In the genomic region with DNA sequence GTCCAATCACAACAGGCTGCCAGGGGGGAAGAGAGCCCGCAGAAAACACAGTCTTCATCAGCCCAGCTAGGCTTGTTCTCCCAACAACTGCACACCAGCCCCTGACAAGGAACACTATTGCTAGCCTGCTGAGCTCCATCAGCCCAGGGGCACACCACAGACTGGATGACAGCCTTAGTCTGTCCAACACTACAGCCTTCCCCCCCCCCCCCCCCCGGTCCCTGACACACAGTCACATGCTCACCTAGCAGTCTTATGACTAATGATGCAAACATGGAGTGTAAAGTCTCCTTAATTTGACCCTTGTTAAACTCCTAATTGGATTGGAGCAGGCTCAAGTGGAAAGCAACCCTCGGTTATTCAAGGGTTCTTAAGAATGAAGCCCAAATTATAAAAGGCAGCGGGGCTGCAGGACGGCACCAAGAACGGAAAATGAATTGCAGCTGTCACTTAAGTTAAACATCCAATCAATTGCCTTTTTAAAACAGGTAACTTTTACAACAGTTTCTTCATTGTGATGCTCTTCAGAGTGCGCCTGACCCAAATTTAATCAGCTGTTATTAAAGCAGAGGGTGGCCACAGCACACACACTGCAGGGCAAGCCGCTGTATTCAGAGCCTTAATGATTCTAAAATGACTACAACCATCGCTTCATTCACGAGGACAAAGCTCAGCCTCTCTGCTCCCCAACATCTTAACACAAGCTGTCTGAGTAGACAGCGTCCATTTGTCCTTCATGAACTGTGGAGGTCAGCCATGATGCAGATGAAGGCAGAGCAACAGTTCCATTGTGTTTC, we compare ENCODE assay signal across 11 mouse cellular contexts. TPM values are rescaled to one million over a fixed set of nuclear protein-coding genes. Genes with fewer than 3 reads are reported as not detected.
DNase-seq lines count a peak whose midpoint lies in the region; ATAC-seq and TF ChIP-seq lines count a peak whose summit lies in the region.
"Had no signal": no experiment of that assay in that cellular context is flagged by ENCODE, and none has a peak within 500 bp of the region (broad histone marks: within the 10 kb centered on the region; RNA-seq: fewer than 3 reads in every experiment).

No protein-coding gene starts in this region.

- DNase-seq in embryo, embryonic 10 days (ENCODE audit: low spot score): peak; percentile 47
- no peak for DNase-seq in embryo, embryonic 9.5 days (ENCODE audit: extremely low spot score)
- DNase-seq in thymus, postnatal 14 days: no peak
- no peak for DNase-seq in urinary bladder, adult 18-20 months (ENCODE audit: low spot score in 2 of 2)
- no peak for DNase-seq in gastrocnemius, adult 2 months
- DNase-seq: lung, adult 2 months had no signal

- 0 out of 2 replicates have a peak overlapping the region, but pooled peaks have one; percentile 1 for H3K4me2 ChIP-seq in embryonic facial prominence, embryonic 12.5 days (replicated peaks)
- H3K4me2 ChIP-seq in hindbrain, embryonic 15.5 days: peak overlapping the region; percentile 15; the same call in 1 of the 2 replicates
- no peak overlapping the region for H3K4me2 ChIP-seq in neural tube, embryonic 13.5 days
- H3K4me2 ChIP-seq: embryonic facial prominence, embryonic 13.5 days had no signal

- no peaks in the 10 kb centered on the region for H3K9me3 ChIP-seq in embryonic facial prominence, embryonic 12.5 days
- no peaks in the 10 kb centered on the region for H3K9me3 ChIP-seq in hindbrain, embryonic 15.5 days
- no peaks in the 10 kb centered on the region for H3K9me3 ChIP-seq in neural tube, embryonic 13.5 days
- H3K9me3 ChIP-seq: embryonic facial prominence, embryonic 13.5 days had no signal

- H3K4me3 ChIP-seq in embryonic facial prominence, embryonic 12.5 days: no peak overlapping the region
- no peak overlapping the region for H3K4me3 ChIP-seq in hindbrain, embryonic 15.5 days
- H3K4me3 ChIP-seq in neural tube, embryonic 13.5 days: no peak overlapping the region
- no peak overlapping the region for H3K4me3 ChIP-seq in gastrocnemius, adult 2 months
- H3K4me3 ChIP-seq: embryonic facial prominence, embryonic 13.5 days had no signal

- no peak overlapping the region for H3K9ac ChIP-seq in embryonic facial prominence, embryonic 12.5 days
- no peak overlapping the region for H3K9ac ChIP-seq in hindbrain, embryonic 15.5 days
- H3K9ac ChIP-seq in neural tube, embryonic 13.5 days: no peak overlapping the region; the same call in 1 of the 2 replicates
- H3K9ac ChIP-seq: embryonic facial prominence, embryonic 13.5 days had no signal

- intact Hi-C loops in gastrocnemius, adult 2 months (cut with DNase I): no loop called here

- TF ChIP-seq CTCF in gastrocnemius, adult 2 months (IDR thresholded peaks at IDR 0.05): no peak

- 0 out of 2 replicates have a peak overlapping the region, but pooled peaks have one; percentile 41 for H3K27ac ChIP-seq in embryonic facial prominence, embryonic 12.5 days
- peak overlapping the region; percentile 76 for H3K27ac ChIP-seq in hindbrain, embryonic 15.5 days (replicated peaks)
- peak overlapping the region; percentile 65 for H3K27ac ChIP-seq in neural tube, embryonic 13.5 days (replicated peaks)
- H3K27ac ChIP-seq in gastrocnemius, adult 2 months: no peak overlapping the region
- H3K27ac ChIP-seq: embryonic facial prominence, embryonic 13.5 days had no signal

- H3K36me3 ChIP-seq in embryonic facial prominence, embryonic 12.5 days: no peaks in the 10 kb centered on the region
- H3K36me3 ChIP-seq in hindbrain, embryonic 15.5 days: no peaks in the 10 kb centered on the region
- H3K36me3 ChIP-seq in neural tube, embryonic 13.5 days: no peaks in the 10 kb centered on the region
- H3K36me3 ChIP-seq: embryonic facial prominence, embryonic 13.5 days had no signal

- 28% methylated on average over 11 of the region's 11 CpGs for WGBS in embryonic facial prominence, embryonic 12.5 days
- 14% methylated on average over 11 of the region's 11 CpGs for WGBS in hindbrain, embryonic 15.5 days
- 18% methylated on average over 11 of the region's 11 CpGs for WGBS in neural tube, embryonic 13.5 days

- ATAC-seq in embryonic facial prominence, embryonic 12.5 days (ENCODE audit: insufficient number of reproducible peaks, insufficient read depth, low FRiP score, low TSS enrichment): peak; percentile 83
- ATAC-seq in hindbrain, embryonic 15.5 days (ENCODE audit: low FRiP score, low read depth): peak; percentile 62
- peak; percentile 68 for ATAC-seq in neural tube, embryonic 13.5 days (ENCODE audit: low read depth)
- ATAC-seq: intestine, postnatal 0 days had no signal

- peaks cover 25% of the 10 kb centered on the region for H3K4me1 ChIP-seq in embryonic facial prominence, embryonic 12.5 days
- H3K4me1 ChIP-seq in hindbrain, embryonic 15.5 days (replicated peaks): peaks cover 51% of the 10 kb centered on the region
- H3K4me1 ChIP-seq in neural tube, embryonic 13.5 days (replicated peaks): peaks cover 39% of the 10 kb centered on the region

- H3K27me3 ChIP-seq in embryonic facial prominence, embryonic 12.5 days: no peaks in the 10 kb centered on the region
- no peaks in the 10 kb centered on the region for H3K27me3 ChIP-seq in hindbrain, embryonic 15.5 days
- H3K27me3 ChIP-seq in neural tube, embryonic 13.5 days: no peaks in the 10 kb centered on the region
- H3K27me3 ChIP-seq: embryonic facial prominence, embryonic 13.5 days had no signal

RNA-seq across cellular contexts. Expression of gene Mab21l1, which starts 26.3 kb away (rescaled TPM):
- 70.0 and 78.4 TPM in 2 replicates for polyA plus RNA-seq in embryonic facial prominence, embryonic 12.5 days (2016; fragmentation: Nextera tagmentation; extraction: Ambion mirVana)
- polyA plus RNA-seq in hindbrain, embryonic 15.5 days (2015; fragmentation: Nextera tagmentation; extraction: Ambion mirVana): 169 and 177 TPM in 2 replicates
- polyA plus RNA-seq in neural tube, embryonic 13.5 days (2015; fragmentation: Nextera tagmentation; extraction: Ambion mirVana): 80.7 and 96.6 TPM in 2 replicates
- 1 to 10 TPM in 1 of 2 experiments, under 1 TPM in 1; 0.86 to 3.7 TPM for total RNA-seq in gastrocnemius, adult 2 months (2021)
